Mouse (Mus musculus): ENCODE data around the gene M1ap.

DNA sequence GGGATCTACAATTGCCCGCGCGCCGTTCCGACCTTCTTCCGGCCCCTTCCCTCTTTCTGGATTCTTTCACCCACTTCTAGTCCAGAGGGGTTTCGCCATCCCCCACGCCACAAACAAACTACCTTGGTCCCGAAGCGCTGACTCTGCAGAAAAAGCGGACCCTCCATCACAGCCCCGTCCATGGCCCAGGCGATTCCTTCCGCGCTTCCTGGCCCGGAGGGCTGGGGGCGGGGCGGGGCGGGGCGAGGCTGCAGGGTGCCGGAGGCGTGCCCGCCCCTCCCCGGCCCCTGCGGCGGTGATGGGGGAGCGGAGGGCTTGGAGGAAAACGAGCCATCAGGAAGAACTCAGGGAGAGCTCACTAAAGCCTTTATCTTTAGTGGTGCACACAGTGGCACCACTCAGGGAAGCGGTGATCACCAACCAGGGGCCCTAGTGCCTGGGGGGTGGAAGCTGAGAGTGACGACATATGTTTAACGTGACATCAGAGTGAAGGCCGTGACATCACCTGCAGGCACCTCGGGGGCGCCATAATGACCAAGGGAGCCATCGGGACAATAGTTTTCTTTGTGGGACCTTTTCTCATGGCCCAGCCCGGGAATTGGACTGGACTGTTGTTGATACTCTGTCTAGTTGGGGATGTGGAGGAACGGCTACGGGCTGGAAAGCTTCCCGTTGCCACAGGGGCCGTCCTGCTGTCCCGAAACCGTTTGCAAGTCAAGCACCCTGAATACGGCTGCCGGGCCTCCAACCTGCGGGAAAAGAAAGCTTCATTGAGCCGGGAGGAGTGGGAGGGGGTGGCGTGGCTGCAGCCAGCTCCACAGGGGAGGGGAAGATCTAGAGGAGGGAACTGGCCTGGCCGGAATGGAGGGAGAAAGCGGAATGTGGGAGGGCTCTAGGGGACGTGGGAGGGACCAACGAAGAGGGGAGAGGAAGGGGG lies 86.8 kb downstream of the M1ap start, which contains the start of the genes Dok1 and Loxl3:
- TF ChIP-seq CHD2 (IDR thresholded peaks at IDR 0.05; ENCODE audit: low read depth, low read length) = no peak
- TF ChIP-seq HCFC1 (IDR thresholded peaks at IDR 0.05; ENCODE audit: borderline replicate concordance, insufficient read depth, low read length) = no peak

All from ES-E14 (cell line).